Mouse (Mus musculus): Measurements from ENCODE around the gene Uqcc2. TPM values are rescaled to one million over a fixed set of nuclear protein-coding genes. Genes with fewer than 3 reads are reported as not detected.

The Uqcc2 gene
- polyA plus RNA-seq (2015; fragmentation: Nextera tagmentation; extraction: Ambion mirVana), result 278 and 295 TPM in 2 replicates

GRCm38 (mm10) chr17:27133551-27134141 is at the start of gene Uqcc2:
Gene Uqcc2, minus strand, starts transcription at chr17:27133916.
- ATAC-seq (replicated peaks), result peak; percentile 93
- H3K9ac ChIP-seq (replicated peaks), result peak within 1 kb of the TSS; percentile 74
- H3K36me3 ChIP-seq, result no peaks in the 10 kb centered on the region
- under 1% methylated on average over 46 of the region's 46 CpGs for WGBS
- no peaks in the 10 kb centered on the region for H3K9me3 ChIP-seq
- H3K27ac ChIP-seq (replicated peaks), result peak within 1 kb of the TSS; percentile 83
- H3K4me3 ChIP-seq, result peak within 1 kb of the TSS; percentile 67
- no peaks in the 10 kb centered on the region for H3K27me3 ChIP-seq
- peaks cover 42% of the 10 kb centered on the region for H3K4me1 ChIP-seq
- peak within 1 kb of the TSS; percentile 45 for H3K4me2 ChIP-seq (replicated peaks)

DNA sequence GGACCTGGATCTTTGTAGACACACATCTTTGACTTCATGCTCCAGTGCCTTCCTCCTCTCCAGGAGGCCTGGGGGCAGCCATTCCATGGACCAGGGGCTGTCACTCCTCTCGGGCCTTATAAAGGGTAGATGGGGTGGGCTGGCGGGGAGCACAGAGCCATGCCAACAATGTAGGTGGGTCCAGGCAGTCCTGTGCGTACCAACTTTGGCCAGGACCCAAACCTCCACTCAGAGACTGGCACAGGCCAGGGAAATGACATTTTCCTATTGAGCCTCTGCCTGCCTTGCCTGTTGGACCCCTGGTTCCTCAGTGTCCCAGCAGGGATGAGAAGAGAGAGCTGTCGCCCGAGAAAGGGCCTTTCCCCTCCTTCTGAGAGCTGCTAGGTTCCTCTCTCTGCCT is 48.7 kb upstream of the Uqcc2 start:
- peaks cover 5% of the 10 kb centered on the region; the same call in 1 of the 2 replicates for H3K4me1 ChIP-seq
- no peaks in the 10 kb centered on the region for H3K36me3 ChIP-seq

DNA sequence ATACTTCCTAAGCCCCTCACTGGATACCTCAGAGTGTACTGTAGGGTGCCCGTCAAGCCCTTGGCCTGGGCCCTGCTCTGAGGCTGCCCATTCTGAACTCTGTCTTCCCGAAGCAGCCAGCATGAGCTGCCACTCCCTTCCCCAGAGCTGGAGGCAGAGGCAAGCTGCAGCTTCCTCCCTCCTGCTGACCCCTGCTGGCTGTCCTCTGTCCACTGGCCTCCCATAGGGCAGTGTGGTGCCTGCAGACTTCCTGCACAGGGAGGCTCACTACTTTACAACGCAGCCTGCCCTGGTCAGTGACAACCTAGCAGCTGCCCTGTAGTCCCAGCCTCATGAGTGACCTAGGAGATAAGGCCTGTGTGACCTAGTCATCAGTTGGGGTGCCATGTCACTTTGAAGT is 48.0 kb upstream of the Uqcc2 start:
- Histone ChIP-seq H3K36me3 (no peaks in the 10 kb centered on the region), H3K9me3 (no peaks in the 10 kb centered on the region), H3K27ac (replicated peaks) (no peak overlapping the region), H3K27me3 (no peaks in the 10 kb centered on the region), H3K4me1 (peaks cover 5% of the 10 kb centered on the region; the same call in 1 of the 2 replicates), H3K4me3 (no peak overlapping the region), H3K9ac (replicated peaks) (no peak overlapping the region), H3K4me2 (replicated peaks) (no peak overlapping the region)
- WGBS, result 43% methylated on average over 3 of the region's 3 CpGs
- ATAC-seq (replicated peaks), result no peak

More for the DNA sequence above, 48.7 kb upstream of the Uqcc2 start:
- Histone ChIP-seq H3K9ac (replicated peaks) (no peak overlapping the region), H3K27ac (replicated peaks) (no peak overlapping the region), H3K27me3 (no peaks in the 10 kb centered on the region), H3K4me3 (no peak overlapping the region), H3K9me3 (no peaks in the 10 kb centered on the region), H3K4me2 (replicated peaks) (no peak overlapping the region)
- 44% methylated on average over 5 of the region's 5 CpGs for WGBS
- no peak for ATAC-seq (replicated peaks)

GRCm38 (mm10) chr17:27179681-27180280 is 46.1 kb upstream of the Uqcc2 start:
- ATAC-seq (replicated peaks), result no peak
- Histone ChIP-seq H3K27ac (replicated peaks) (no peak overlapping the region), H3K4me1 (peaks cover 17% of the 10 kb centered on the region), H3K36me3 (no peaks in the 10 kb centered on the region), H3K27me3 (no peaks in the 10 kb centered on the region), H3K4me2 (replicated peaks) (no peak overlapping the region), H3K9me3 (no peaks in the 10 kb centered on the region), H3K4me3 (no peak overlapping the region), H3K9ac (replicated peaks) (no peak overlapping the region)
- 72% methylated on average over 12 of the region's 12 CpGs for WGBS

DNA sequence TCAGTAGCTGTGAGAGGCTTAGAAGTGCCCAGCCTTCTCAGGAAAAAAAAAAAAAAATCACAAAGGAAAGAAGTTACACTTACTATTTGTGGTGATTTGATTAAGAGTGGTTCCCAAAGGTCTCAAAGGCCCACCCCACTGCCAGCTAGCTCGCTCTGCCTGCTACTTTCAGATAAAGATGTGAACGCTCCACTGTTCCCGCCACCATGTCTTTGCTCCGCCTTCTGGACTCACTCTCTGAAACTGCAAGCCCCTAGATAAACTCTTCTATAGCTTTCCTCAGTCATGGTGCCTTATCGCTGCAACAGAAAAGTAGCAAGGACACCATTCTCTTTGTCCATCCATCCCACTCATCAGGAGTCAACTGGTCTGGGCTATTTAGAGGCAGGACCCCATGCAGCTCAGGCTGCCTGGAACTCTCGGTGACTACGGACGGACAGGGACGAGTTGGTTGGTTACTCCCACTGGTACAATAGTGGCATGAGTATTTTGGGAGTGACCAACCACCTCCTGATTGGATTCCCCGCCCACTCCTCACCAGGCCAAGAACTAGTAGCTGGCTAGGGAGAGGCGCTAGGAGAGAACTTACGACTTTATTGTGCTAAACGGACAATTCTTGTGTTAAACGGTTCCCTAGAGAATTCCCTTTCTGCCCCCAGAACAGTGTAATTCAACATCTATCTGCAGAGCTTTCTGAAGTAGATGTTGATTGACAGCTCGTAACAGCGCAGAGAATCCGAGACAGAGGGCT is 44.9 kb upstream of the Uqcc2 start:
- H3K27me3 ChIP-seq, result no peaks in the 10 kb centered on the region
- WGBS, result 91% methylated on average over 17 of the region's 17 CpGs

GRCm38 (mm10) chr17:27178019-27178418 is 44.3 kb upstream of the Uqcc2 start:
- WGBS, result 96% methylated on average over 9 of the region's 9 CpGs
- no peaks in the 10 kb centered on the region for H3K9me3 ChIP-seq

More for the DNA sequence above, 44.9 kb upstream of the Uqcc2 start:
- Histone ChIP-seq H3K36me3 (no peaks in the 10 kb centered on the region), H3K4me1 (peaks cover 17% of the 10 kb centered on the region), H3K4me2 (replicated peaks) (no peak overlapping the region), H3K9ac (replicated peaks) (no peak overlapping the region), H3K27ac (replicated peaks) (no peak overlapping the region), H3K9me3 (no peaks in the 10 kb centered on the region), H3K4me3 (no peak overlapping the region)
- ATAC-seq (replicated peaks), result no peak

GRCm38 (mm10) chr17:27176754-27177153 is 43.0 kb upstream of the Uqcc2 start:
- 88% methylated on average over 4 of the region's 4 CpGs for WGBS
- Histone ChIP-seq H3K4me3 (no peak overlapping the region), H3K27me3 (no peaks in the 10 kb centered on the region), H3K4me2 (replicated peaks) (no peak overlapping the region), H3K27ac (replicated peaks) (no peak overlapping the region), H3K4me1 (peaks cover 12% of the 10 kb centered on the region), H3K9me3 (no peaks in the 10 kb centered on the region), H3K36me3 (no peaks in the 10 kb centered on the region), H3K9ac (replicated peaks) (no peak overlapping the region)
- no peak for ATAC-seq (replicated peaks)

More at GRCm38 (mm10) chr17:27178019-27178418, 44.3 kb upstream of the Uqcc2 start:
- Histone ChIP-seq H3K36me3 (no peaks in the 10 kb centered on the region), H3K9ac (replicated peaks) (no peak overlapping the region), H3K4me1 (peaks cover 17% of the 10 kb centered on the region), H3K27me3 (no peaks in the 10 kb centered on the region), H3K4me2 (replicated peaks) (no peak overlapping the region), H3K4me3 (no peak overlapping the region), H3K27ac (replicated peaks) (no peak overlapping the region)
- no peak for ATAC-seq (replicated peaks)

GRCm38 (mm10) chr17:27176287-27176686 is 42.6 kb upstream of the Uqcc2 start:
- H3K27ac ChIP-seq (replicated peaks), result no peak overlapping the region
- WGBS, result 86% methylated on average over 3 of the region's 3 CpGs
- H3K9ac ChIP-seq (replicated peaks), result no peak overlapping the region

DNA sequence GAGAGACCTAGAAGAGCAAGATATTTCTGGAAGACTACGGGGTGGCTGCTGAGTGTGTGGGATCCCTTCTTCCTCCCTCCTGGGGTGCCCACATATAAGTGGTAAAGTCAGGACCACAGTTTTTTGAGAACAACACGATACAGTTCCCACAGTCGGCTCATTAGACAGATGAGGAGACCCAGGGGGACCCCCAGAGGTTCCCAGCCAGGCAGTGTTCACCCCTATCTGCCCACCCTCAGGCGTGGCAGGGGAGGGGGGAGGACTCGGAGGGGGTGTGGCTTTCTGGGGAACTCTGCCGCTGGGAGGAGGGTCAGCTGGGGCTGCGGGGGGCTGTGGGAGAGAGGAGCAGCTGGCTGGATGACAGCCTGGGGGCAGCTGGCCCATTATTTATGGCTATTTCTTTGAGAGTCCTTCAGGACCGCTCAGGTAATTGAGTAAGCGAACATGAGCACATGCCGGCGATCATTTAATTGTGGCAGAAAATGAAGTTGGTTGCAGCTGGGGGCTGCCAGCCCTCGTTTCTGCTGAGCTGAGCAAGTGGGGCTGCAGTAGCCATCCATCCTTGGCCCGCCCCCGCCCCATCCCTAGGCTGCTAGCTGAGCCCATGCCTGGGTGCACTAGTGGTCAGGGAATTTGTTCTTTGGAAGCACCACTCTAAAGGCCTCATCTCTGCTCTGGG is 41.6 kb upstream of the Uqcc2 start:
- Histone ChIP-seq H3K4me3 (no peak overlapping the region), H3K36me3 (no peaks in the 10 kb centered on the region), H3K9me3 (no peaks in the 10 kb centered on the region), H3K4me1 (peaks cover 12% of the 10 kb centered on the region), H3K27me3 (no peaks in the 10 kb centered on the region), H3K27ac (replicated peaks) (no peak overlapping the region), H3K9ac (replicated peaks) (no peak overlapping the region), H3K4me2 (replicated peaks) (no peak overlapping the region)
- WGBS, result 21% methylated on average over 14 of the region's 14 CpGs
- no peak; the same call in 1 of the 2 replicates for ATAC-seq (replicated peaks)

More at GRCm38 (mm10) chr17:27176287-27176686, 42.6 kb upstream of the Uqcc2 start:
- H3K27me3 ChIP-seq, result no peaks in the 10 kb centered on the region
- no peak overlapping the region for H3K4me2 ChIP-seq (replicated peaks)
- no peaks in the 10 kb centered on the region for H3K36me3 ChIP-seq
- peaks cover 12% of the 10 kb centered on the region for H3K4me1 ChIP-seq
- H3K4me3 ChIP-seq, result no peak overlapping the region
- no peak for ATAC-seq (replicated peaks)
- no peaks in the 10 kb centered on the region for H3K9me3 ChIP-seq

GRCm38 (mm10) chr17:27173715-27174114 is 40.0 kb upstream of the Uqcc2 start:
- Histone ChIP-seq H3K4me1 (peaks cover 12% of the 10 kb centered on the region), H3K27me3 (no peaks in the 10 kb centered on the region), H3K27ac (replicated peaks) (no peak overlapping the region), H3K4me3 (no peak overlapping the region), H3K9me3 (no peaks in the 10 kb centered on the region), H3K9ac (replicated peaks) (no peak overlapping the region), H3K36me3 (no peaks in the 10 kb centered on the region), H3K4me2 (replicated peaks) (no peak overlapping the region)
- 64% methylated on average over 3 of the region's 3 CpGs for WGBS
- no peak for ATAC-seq (replicated peaks)

DNA sequence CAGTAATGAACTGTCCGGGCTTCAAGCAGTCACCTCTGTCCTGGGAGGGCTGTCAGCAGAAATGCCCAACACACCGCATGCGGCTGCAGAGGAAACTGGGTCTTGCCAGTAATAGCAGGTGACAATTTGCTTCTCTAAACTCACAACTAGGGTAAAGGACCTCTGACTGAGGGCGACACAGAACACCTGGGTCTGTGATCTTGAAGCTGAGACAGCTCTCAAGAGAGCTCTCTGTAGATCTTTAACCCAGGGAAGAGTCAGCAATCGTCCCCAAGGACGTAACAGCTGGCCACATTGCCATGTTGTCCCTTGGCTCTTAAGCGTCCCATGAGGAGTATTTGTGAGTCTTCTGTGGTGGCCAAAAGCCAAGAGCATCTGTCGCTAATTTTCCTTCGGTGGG is 38.7 kb upstream of the Uqcc2 start:
- H3K4me1 ChIP-seq, result peaks cover 12% of the 10 kb centered on the region
- H3K27ac ChIP-seq (replicated peaks), result no peak overlapping the region
- no peak overlapping the region for H3K4me3 ChIP-seq
- no peak overlapping the region for H3K9ac ChIP-seq (replicated peaks)
- no peaks in the 10 kb centered on the region for H3K27me3 ChIP-seq
- no peaks in the 10 kb centered on the region for H3K36me3 ChIP-seq
- no peak overlapping the region for H3K4me2 ChIP-seq (replicated peaks)
- ATAC-seq (replicated peaks), result no peak
- H3K9me3 ChIP-seq, result no peaks in the 10 kb centered on the region
- 85% methylated on average over 9 of the region's 9 CpGs for WGBS

DNA sequence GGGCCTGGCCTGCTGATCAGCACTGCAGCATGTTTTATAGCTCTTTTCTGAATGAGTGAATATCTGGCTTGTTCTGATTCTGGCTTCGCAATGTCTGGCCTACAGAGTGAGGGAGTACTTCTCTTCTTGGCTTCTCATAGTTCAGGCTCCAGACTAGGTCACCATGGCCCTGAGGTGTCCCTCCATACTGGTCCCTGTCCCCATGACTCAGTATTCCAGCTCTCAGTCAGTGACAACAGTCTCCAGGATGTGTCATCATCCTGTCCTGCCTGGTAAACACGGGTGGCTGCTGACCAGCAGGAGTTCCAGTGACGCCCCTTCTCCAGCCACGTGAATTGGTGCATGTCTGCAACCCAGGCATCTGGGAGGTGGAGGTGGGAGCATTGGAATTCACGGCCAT is 37.4 kb upstream of the Uqcc2 start:
- H3K27me3 ChIP-seq, result no peaks in the 10 kb centered on the region
- no peak overlapping the region for H3K4me3 ChIP-seq
- no peak overlapping the region for H3K27ac ChIP-seq (replicated peaks)
- no peaks in the 10 kb centered on the region for H3K9me3 ChIP-seq
- whole genome bisulfite sequencing, result 87% methylated on average over 5 of the region's 5 CpGs
- H3K9ac ChIP-seq (replicated peaks), result no peak overlapping the region
- no peak overlapping the region for H3K4me2 ChIP-seq (replicated peaks)
- ATAC-seq (replicated peaks), result no peak
- peaks cover 11% of the 10 kb centered on the region for H3K4me1 ChIP-seq
- H3K36me3 ChIP-seq, result no peaks in the 10 kb centered on the region
